Mouse (Mus musculus) hindbrain, embryonic 15.5 days (tissue): Measurements from ENCODE around the gene Maml2. TPM values are rescaled to one million over a fixed set of nuclear protein-coding genes. Genes with fewer than 3 reads are reported as not detected.

Experiments
- ATAC-seq: fragments of 200-750 bp; cut with Nextera tagmentation; 2 replicates; pipeline ENCODE4 v1.8.0; 2017; ENCODE audit warnings: low read depth, moderate number of reproducible peaks, moderate TSS enrichment; ENCODE audit not compliant: low FRiP score
- H3K27ac ChIP-seq: fragments of 300-500 bp; sonication (generic); replicated peaks from 2 replicates; pipeline ENCODE4 v1.5.1; 2015; ENCODE audit warnings: mild to moderate bottlenecking, inconsistent platforms
- H3K27me3 ChIP-seq: fragments of 300-500 bp; sonication (generic); 2 replicates; pipeline ENCODE4 v1.6.1; 2015; ENCODE audit warnings: control low read depth, inconsistent platforms
- H3K36me3 ChIP-seq: fragments of 300-500 bp; sonication (generic); 2 replicates; pipeline ENCODE4 v1.6.1; 2015; ENCODE audit warnings: control low read depth, inconsistent platforms
- H3K4me1 ChIP-seq: fragments of 300-500 bp; sonication (generic); replicated peaks from 2 replicates; pipeline ENCODE4 v1.6.1; 2015; ENCODE audit warnings: control low read depth, inconsistent platforms
- H3K4me2 ChIP-seq: fragments of 300-500 bp; sonication (generic); 2 replicates; pipeline ENCODE4 v1.6.1; 2015; ENCODE audit warnings: moderate library complexity, mild to moderate bottlenecking, inconsistent platforms
- H3K4me3 ChIP-seq: fragments of 300-500 bp; sonication (generic); 2 replicates; pipeline ENCODE4 v1.5.1; 2015; ENCODE audit warnings: mild to moderate bottlenecking, inconsistent platforms
- H3K9ac ChIP-seq: fragments of 300-500 bp; sonication (generic); 2 replicates; pipeline ENCODE4 v1.6.1; 2015; ENCODE audit warnings: inconsistent platforms
- H3K9me3 ChIP-seq: fragments of 300-500 bp; sonication (generic); 2 replicates; pipeline ENCODE4 v1.6.1; 2016; ENCODE audit warnings: control low read depth, inconsistent platforms
- WGBS: fragments of 180-500 bp; shearing (Covaris S2); methylation state at CpG from one replicate; pipeline ENCODE4 v1.1.7; 2015; 5-methylcytosine and 5-hydroxymethylcytosine counted together
- polyA plus RNA-seq: library from polyadenylated mRNA; unstranded; fragments of >200 nt; fragmentation: Nextera tagmentation; extraction: Ambion mirVana; gene quantifications from 2 replicates; pipeline ENCODE4 v1.2.1, GENCODE M21; 2015

The Maml2 gene
- polyA plus RNA-seq, 1 experiment from 2014 or later = 11.2 TPM

DNA sequence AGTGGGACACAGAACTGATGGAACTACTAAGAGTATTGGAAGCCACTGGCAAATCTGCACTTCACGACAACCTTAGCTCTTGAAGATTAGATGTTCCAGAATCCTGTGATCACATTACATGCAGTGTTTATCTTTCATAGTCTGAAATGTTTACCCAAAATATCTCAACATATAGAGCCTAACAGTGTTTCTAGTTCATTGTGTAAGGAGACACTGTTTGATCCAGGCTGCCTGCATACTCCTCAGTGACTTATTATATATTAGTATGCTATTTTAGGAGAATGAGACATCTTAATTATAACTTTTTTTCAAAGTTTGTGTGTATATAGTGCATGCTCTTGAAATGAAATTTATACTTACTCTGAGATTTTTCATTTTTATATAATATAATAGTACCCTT, 188.2 kb downstream of the Maml2 start:
- Histone ChIP-seq H3K27ac (no peak overlapping the region), H3K36me3 (no peaks in the 10 kb centered on the region), H3K4me1 (peaks cover 2% of the 10 kb centered on the region; the same call in 1 of the 2 replicates), H3K4me2 (no peak overlapping the region), H3K4me3 (no peak overlapping the region), H3K27me3 (no peaks in the 10 kb centered on the region), H3K9me3 (no peaks in the 10 kb centered on the region), H3K9ac (no peak overlapping the region)
- WGBS = 84% methylated on average over 1 of the region's 1 CpGs
- ATAC-seq = no peak

DNA sequence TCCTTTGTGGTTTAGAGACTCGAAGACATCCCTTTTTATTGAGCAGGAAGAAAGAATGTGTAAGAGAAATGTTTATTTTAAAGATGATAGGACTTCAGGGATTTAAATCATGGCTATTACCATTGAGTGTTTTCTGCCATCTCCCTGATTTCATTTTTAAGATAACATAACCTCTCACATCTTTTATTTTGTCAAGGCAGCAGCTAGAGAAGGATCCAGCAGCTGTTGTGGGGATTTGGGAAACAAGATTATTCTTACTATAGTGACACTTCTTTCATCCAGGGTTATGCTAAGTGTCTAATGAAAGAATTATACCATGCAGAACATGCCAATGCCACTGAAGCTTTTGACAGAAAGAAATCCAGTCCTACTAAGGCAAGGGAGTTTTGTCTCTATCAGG, 193.3 kb downstream of the Maml2 start:
- 55% methylated on average over 1 of the region's 1 CpGs for WGBS
- no peak overlapping the region for H3K27ac ChIP-seq
- no peaks in the 10 kb centered on the region for H3K4me1 ChIP-seq
- H3K9me3 ChIP-seq = no peaks in the 10 kb centered on the region
- no peaks in the 10 kb centered on the region for H3K27me3 ChIP-seq
- ATAC-seq = no peak
- H3K9ac ChIP-seq = no peak overlapping the region
- no peak overlapping the region for H3K4me3 ChIP-seq
- no peaks in the 10 kb centered on the region for H3K36me3 ChIP-seq
- H3K4me2 ChIP-seq = no peak overlapping the region

- H3K4me1 ChIP-seq = no peaks in the 10 kb centered on the region; the same call in 1 of the 2 replicates
- WGBS = 87% methylated on average over 9 of the region's 9 CpGs
- no peak overlapping the region for H3K27ac ChIP-seq
- H3K9me3 ChIP-seq = no peaks in the 10 kb centered on the region
- no peak overlapping the region for H3K4me3 ChIP-seq
- no peak overlapping the region for H3K4me2 ChIP-seq
- no peak for ATAC-seq
- no peak overlapping the region for H3K9ac ChIP-seq
- no peaks in the 10 kb centered on the region for H3K27me3 ChIP-seq
- H3K36me3 ChIP-seq = no peaks in the 10 kb centered on the region
These were observed 194.3 kb downstream of the Maml2 start for GRCm38 (mm10) chr9:13491854-13492620.

GRCm38 (mm10) chr9:13492807-13493206, 195.1 kb downstream of the Maml2 start:
- Histone ChIP-seq H3K27me3 (no peaks in the 10 kb centered on the region), H3K4me2 (no peak overlapping the region), H3K27ac (no peak overlapping the region), H3K36me3 (no peaks in the 10 kb centered on the region), H3K4me1 (no peaks in the 10 kb centered on the region; the same call in 1 of the 2 replicates), H3K9ac (no peak overlapping the region), H3K4me3 (no peak overlapping the region), H3K9me3 (no peaks in the 10 kb centered on the region)
- ATAC-seq = no peak
- 65% methylated on average over 2 of the region's 2 CpGs for WGBS

- Histone ChIP-seq H3K4me2 (no peak overlapping the region), H3K27ac (no peak overlapping the region), H3K36me3 (no peaks in the 10 kb centered on the region), H3K9me3 (no peaks in the 10 kb centered on the region), H3K27me3 (no peaks in the 10 kb centered on the region), H3K9ac (no peak overlapping the region), H3K4me3 (no peak overlapping the region), H3K4me1 (peaks cover 2% of the 10 kb centered on the region; the same call in 1 of the 2 replicates)
- no peak for ATAC-seq
- WGBS = 94% methylated on average over 2 of the region's 2 CpGs
These were observed 196.0 kb downstream of the Maml2 start for GRCm38 (mm10) chr9:13493746-13494145.

DNA sequence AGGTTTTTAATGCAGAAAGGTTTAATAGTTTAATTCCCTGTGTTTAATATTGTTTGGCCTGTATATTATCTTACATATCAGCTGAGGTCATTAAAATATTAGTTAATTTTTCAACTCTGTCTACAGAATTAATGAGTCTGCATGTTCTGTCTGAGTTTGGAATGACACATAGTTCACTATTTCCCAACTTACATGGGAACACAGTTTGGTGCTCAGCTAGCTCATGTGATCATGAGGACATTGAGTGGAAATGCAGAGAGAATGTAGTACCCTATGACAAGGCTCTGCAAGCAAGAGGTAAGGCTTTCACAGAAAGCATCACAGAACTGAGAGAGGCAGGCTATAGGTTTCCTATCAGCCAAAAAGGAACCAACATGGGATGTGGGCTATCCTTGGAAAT, 197.8 kb downstream of the Maml2 start:
- Histone ChIP-seq H3K36me3 (no peaks in the 10 kb centered on the region), H3K4me2 (no peak overlapping the region), H3K4me1 (peaks cover 2% of the 10 kb centered on the region; the same call in 1 of the 2 replicates), H3K9ac (no peak overlapping the region), H3K27me3 (no peaks in the 10 kb centered on the region), H3K9me3 (no peaks in the 10 kb centered on the region), H3K4me3 (no peak overlapping the region), H3K27ac (no peak overlapping the region)
- no peak for ATAC-seq

DNA sequence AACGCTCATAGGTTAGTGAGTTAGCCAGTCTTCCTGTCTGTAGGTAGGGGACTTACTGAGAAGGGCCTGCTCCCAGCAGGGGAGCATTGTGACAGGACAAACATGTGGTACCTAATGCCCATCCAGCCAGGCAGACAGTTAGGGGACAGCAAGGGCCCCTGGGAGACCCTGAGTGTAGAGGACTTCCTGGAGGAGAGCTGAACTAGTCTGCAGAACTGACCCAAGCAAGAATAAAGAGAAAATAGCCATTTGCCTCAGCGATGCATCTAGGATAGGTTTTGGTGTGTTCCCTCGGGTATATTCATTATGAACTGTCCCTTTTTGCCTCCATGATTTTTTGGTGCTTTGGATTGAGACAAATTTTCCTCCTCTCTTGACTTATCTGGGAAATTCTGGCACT, 199.3 kb downstream of the Maml2 start:
- Histone ChIP-seq H3K36me3 (no peaks in the 10 kb centered on the region), H3K9ac (no peak overlapping the region), H3K27me3 (no peaks in the 10 kb centered on the region), H3K4me1 (peaks cover 2% of the 10 kb centered on the region; the same call in 1 of the 2 replicates), H3K4me3 (no peak overlapping the region), H3K27ac (no peak overlapping the region), H3K9me3 (no peaks in the 10 kb centered on the region), H3K4me2 (no peak overlapping the region)
- ATAC-seq = no peak
- 75% methylated on average over 3 of the region's 3 CpGs for WGBS

- Histone ChIP-seq H3K27ac (no peak overlapping the region), H3K36me3 (no peaks in the 10 kb centered on the region), H3K4me1 (peaks cover 2% of the 10 kb centered on the region; the same call in 1 of the 2 replicates), H3K9ac (no peak overlapping the region), H3K4me3 (no peak overlapping the region), H3K9me3 (no peaks in the 10 kb centered on the region), H3K27me3 (no peaks in the 10 kb centered on the region), H3K4me2 (no peak overlapping the region)
- 74% methylated on average over 7 of the region's 7 CpGs for WGBS
- ATAC-seq = no peak
These were observed 200.1 kb downstream of the Maml2 start for GRCm38 (mm10) chr9:13497690-13498333.

GRCm38 (mm10) chr9:13500045-13500444, 202.3 kb downstream of the Maml2 start:
- Histone ChIP-seq H3K4me3 (no peak overlapping the region), H3K4me2 (no peak overlapping the region), H3K36me3 (no peaks in the 10 kb centered on the region), H3K9ac (no peak overlapping the region), H3K4me1 (peaks cover 2% of the 10 kb centered on the region; the same call in 1 of the 2 replicates), H3K9me3 (no peaks in the 10 kb centered on the region), H3K27me3 (no peaks in the 10 kb centered on the region), H3K27ac (no peak overlapping the region)
- ATAC-seq = no peak
- WGBS = 79% methylated on average over 5 of the region's 5 CpGs

GRCm38 (mm10) chr9:13505024-13505423, 207.3 kb downstream of the Maml2 start:
- Histone ChIP-seq H3K9me3 (no peaks in the 10 kb centered on the region), H3K36me3 (no peaks in the 10 kb centered on the region), H3K4me3 (no peak overlapping the region), H3K27me3 (no peaks in the 10 kb centered on the region), H3K27ac (no peak overlapping the region), H3K4me2 (no peak overlapping the region), H3K9ac (no peak overlapping the region), H3K4me1 (no peaks in the 10 kb centered on the region)
- WGBS = 89% methylated on average over 4 of the region's 4 CpGs
- ATAC-seq = no peak

DNA sequence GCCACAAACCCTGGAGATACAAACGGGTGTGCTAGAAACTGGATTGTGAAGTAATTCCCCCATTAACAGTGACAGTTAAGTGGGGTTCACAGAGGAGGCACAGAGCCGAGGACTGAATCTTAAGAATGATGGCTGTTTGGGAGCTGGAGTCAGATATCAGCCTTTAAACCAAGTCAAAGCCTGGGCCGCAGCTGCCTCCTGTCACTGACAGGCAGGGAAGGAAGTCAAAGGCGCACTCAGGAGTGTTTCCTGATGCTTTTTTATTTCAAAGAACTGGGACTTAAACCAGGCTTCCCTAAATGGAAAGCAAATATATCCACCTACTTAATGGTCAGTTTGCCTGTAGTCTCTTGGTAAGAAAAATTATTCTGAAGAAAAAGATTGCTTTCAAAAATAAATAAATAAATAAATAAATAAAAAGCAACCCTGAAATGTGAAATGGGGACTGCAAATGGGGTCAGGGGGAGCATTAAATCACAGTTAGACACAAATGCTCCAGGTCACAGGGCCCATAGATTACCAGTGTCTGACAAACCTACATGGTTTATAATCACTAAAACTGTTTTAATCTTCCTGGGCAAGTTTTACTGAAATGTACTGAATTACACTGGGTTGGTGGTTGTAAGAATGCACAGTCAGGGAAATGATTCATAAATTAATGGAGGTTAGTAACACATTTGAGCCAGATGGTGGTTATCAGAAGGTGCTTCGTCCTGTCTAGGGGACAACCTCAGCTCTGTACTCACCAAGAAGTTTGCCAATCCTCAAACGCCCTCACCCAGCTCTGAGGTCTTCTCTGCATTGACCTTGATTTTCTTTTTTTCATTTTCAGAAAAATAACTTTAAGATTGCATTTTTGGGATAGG, 209.4 kb downstream of the Maml2 start:
- Histone ChIP-seq H3K9me3 (no peaks in the 10 kb centered on the region), H3K4me2 (no peak overlapping the region), H3K27ac (no peak overlapping the region), H3K4me1 (no peaks in the 10 kb centered on the region), H3K9ac (no peak overlapping the region), H3K36me3 (no peaks in the 10 kb centered on the region), H3K27me3 (no peaks in the 10 kb centered on the region), H3K4me3 (no peak overlapping the region)
- WGBS = 75% methylated on average over 6 of the region's 6 CpGs
- no peak for ATAC-seq

- 92% methylated on average over 9 of the region's 9 CpGs for WGBS
- Histone ChIP-seq H3K9ac (no peak overlapping the region), H3K27ac (no peak overlapping the region), H3K9me3 (no peaks in the 10 kb centered on the region), H3K4me2 (no peak overlapping the region), H3K4me3 (no peak overlapping the region), H3K4me1 (no peaks in the 10 kb centered on the region), H3K27me3 (no peaks in the 10 kb centered on the region), H3K36me3 (no peaks in the 10 kb centered on the region)
- ATAC-seq = no peak
These were observed 210.0 kb downstream of the Maml2 start for GRCm38 (mm10) chr9:13507822-13508188.
